Mouse (Mus musculus) small intestine, adult 2 months (tissue): ENCODE results near the gene Glis2.

ENCODE experiments used
- CTCF ChIP-seq: fragments of 200-500 bp; IDR thresholded peaks from 2 replicates; pipeline ENCODE4 v1.5.1; 2012; ENCODE audit warnings: low read depth, mild to moderate bottlenecking, control low read depth, inconsistent platforms, low read length, moderate library complexity, mixed read lengths; ENCODE audit not compliant: insufficient replicate concordance, insufficient read length; ENCODE audit errors: extremely low read depth
- POLR2A ChIP-seq: fragments of 200-500 bp; IDR thresholded peaks from 2 replicates; pipeline ENCODE4 v1.6.1; 2012; ENCODE audit warnings: low read depth, mild to moderate bottlenecking, control low read depth, inconsistent platforms, low read length, moderate library complexity

DNA sequence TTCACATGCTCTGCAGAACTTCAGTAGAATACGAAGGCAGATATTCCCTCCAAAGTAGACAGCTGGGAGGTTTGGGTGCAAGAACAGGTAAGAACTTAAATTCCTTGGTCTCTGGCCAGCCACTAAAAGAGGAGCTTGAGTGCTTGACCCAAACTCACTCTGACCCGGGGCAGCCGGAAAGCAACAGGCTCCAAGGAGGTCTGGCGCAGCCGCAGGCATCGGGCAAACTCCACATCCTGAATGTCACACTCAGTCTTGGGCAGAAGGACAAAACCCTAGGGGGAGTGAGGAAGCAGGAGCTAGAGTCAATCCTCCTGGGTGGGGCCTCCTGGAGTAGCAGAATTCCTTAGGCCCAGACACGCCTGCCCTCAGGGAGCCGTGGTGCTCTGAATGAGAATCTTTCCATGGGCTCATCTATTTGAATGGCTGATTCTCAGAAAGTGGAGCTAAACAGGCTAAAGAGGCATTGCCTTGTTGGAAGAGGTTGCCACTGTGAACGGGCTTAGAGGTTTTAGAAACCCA is 34.4 kb downstream of the Glis2 start:
- TF ChIP-seq CTCF (no peak), POLR2A (no peak)
